In genomic region chr10:115465778-115466177, GRCm38 (mm10) we compare ENCODE assay signal across 21 mouse cellular contexts.
DNase-seq lines count a peak whose midpoint lies in the region; ATAC-seq and TF ChIP-seq lines count a peak whose summit lies in the region.
"Had no signal": no experiment of that assay in that cellular context is flagged by ENCODE, and none has a peak within 500 bp of the region (broad histone marks: within the 10 kb centered on the region; RNA-seq: fewer than 3 reads in every experiment).

No protein-coding gene starts in this region.

- no peak for ATAC-seq in lung, embryonic 14.5 days (ENCODE audit: insufficient read depth)
- peak; percentile 69 to 70 for ATAC-seq in hematopoietic stem cell, adult 5-6 weeks (replicated peaks in 1 of 2; ENCODE audit: insufficient read depth in 1 of 2, low FRiP score in 2 of 2, low TSS enrichment in 1 of 2, low read depth in 1 of 2, poor library complexity in 2 of 2, severe bottlenecking in 2 of 2)
- ATAC-seq: CD4-positive, CD25-positive, alpha-beta regulatory T cell, adult 4 months; forebrain, embryonic 15.5 days had no signal

- H3K9ac ChIP-seq in lung, embryonic 14.5 days, result no peak overlapping the region
- H3K9ac ChIP-seq: embryonic facial prominence, embryonic 12.5 days; forebrain, embryonic 15.5 days; heart, embryonic 13.5 days; hindbrain, embryonic 14.5 days had no signal

- H3K4me3 ChIP-seq in lung, embryonic 14.5 days (ENCODE audit: low read depth, low read length), result no peak overlapping the region
- H3K4me3 ChIP-seq: embryonic facial prominence, embryonic 12.5 days; forebrain, embryonic 15.5 days; heart, embryonic 13.5 days; hindbrain, embryonic 10.5 days had no signal

- no peak overlapping the region for H3K4me2 ChIP-seq in lung, embryonic 14.5 days
- H3K4me2 ChIP-seq: embryonic facial prominence, embryonic 12.5 days; forebrain, embryonic 15.5 days; heart, embryonic 13.5 days; hindbrain, embryonic 14.5 days had no signal

- TF ChIP-seq CTCF in lung, embryonic 14.5 days (IDR thresholded peaks at IDR 0.05; ENCODE audit: low read depth), result no peak

- peak; percentile 78 for DNase-seq in heart, adult 11 months
- no peak for DNase-seq in heart, postnatal 4 days
- peak; percentile 7 to 10 for DNase-seq in heart, postnatal 10 days
- no peak for DNase-seq in heart, postnatal 25 days (ENCODE audit: low spot score)
- peak; percentile 41 for DNase-seq in lung, embryonic 14.5 days
- DNase-seq in lung, postnatal 14 days, result no peak
- DNase-seq: adrenal gland, adult 8-10 months; adrenal gland, postnatal 36 days; B cell, adult 2 months; cerebellum, adult 2 months; cerebellum, postnatal 10 days; embryo, embryonic 11 days; gastrocnemius, postnatal 36 days had no signal

- H3K4me1 ChIP-seq in lung, embryonic 14.5 days (ENCODE audit: insufficient read depth), result no peaks in the 10 kb centered on the region
- H3K4me1 ChIP-seq: embryonic facial prominence, embryonic 12.5 days had no signal

- H3K27me3 ChIP-seq in lung, embryonic 14.5 days (ENCODE audit: insufficient read depth, low read length), result no peaks in the 10 kb centered on the region
- H3K27me3 ChIP-seq: embryonic facial prominence, embryonic 12.5 days; heart, embryonic 13.5 days had no signal

- WGBS in lung, embryonic 14.5 days, result 37% methylated on average over 6 of the region's 6 CpGs

- intact Hi-C loops in heart, postnatal 10 days (cut with DNase I), result no loop called here
- intact Hi-C loops in heart, postnatal 25 days (cut with DNase I), result no loop called here

- no peaks in the 10 kb centered on the region for H3K36me3 ChIP-seq in lung, embryonic 14.5 days (ENCODE audit: insufficient read depth)
- H3K36me3 ChIP-seq: forebrain, embryonic 15.5 days; G1E; heart, embryonic 13.5 days; hindbrain, embryonic 10.5 days had no signal

- H3K27ac ChIP-seq in lung, embryonic 14.5 days (ENCODE audit: low read depth), result no peak overlapping the region
- H3K27ac ChIP-seq: embryonic facial prominence, embryonic 12.5 days; forebrain, embryonic 15.5 days; heart, embryonic 13.5 days; hindbrain, embryonic 10.5 days; hindbrain, embryonic 14.5 days had no signal

- H3K9me3 ChIP-seq in lung, embryonic 14.5 days (ENCODE audit: low read depth, low read length), result no peaks in the 10 kb centered on the region
- H3K9me3 ChIP-seq: embryonic facial prominence, embryonic 12.5 days; forebrain, embryonic 15.5 days; G1E; heart, embryonic 13.5 days; hindbrain, embryonic 10.5 days had no signal

Comparison
In these comparisons a context has a peak if more than half of its experiments do, and no peak if none do; other contexts are left out.
1. DNase-seq: peak in heart, adult 11 months (single experiment), heart, postnatal 10 days (2 of 2) and lung, embryonic 14.5 days (single experiment); none in heart, postnatal 4 days (single experiment), heart, postnatal 25 days (single experiment) and lung, postnatal 14 days (single experiment).